Mouse (Mus musculus) urinary bladder, postnatal 36 days (tissue): Measurements from ENCODE around the gene Spcs1.

ENCODE experiments used
- DNase-seq, 2 experiments: peaks; one replicate each; pipeline ENCODE4 v3.0.0; 2022; ENCODE audit warnings: low spot score in 2 of 2, mixed read lengths in 1 of 2

Gene Spcs1

DNA sequence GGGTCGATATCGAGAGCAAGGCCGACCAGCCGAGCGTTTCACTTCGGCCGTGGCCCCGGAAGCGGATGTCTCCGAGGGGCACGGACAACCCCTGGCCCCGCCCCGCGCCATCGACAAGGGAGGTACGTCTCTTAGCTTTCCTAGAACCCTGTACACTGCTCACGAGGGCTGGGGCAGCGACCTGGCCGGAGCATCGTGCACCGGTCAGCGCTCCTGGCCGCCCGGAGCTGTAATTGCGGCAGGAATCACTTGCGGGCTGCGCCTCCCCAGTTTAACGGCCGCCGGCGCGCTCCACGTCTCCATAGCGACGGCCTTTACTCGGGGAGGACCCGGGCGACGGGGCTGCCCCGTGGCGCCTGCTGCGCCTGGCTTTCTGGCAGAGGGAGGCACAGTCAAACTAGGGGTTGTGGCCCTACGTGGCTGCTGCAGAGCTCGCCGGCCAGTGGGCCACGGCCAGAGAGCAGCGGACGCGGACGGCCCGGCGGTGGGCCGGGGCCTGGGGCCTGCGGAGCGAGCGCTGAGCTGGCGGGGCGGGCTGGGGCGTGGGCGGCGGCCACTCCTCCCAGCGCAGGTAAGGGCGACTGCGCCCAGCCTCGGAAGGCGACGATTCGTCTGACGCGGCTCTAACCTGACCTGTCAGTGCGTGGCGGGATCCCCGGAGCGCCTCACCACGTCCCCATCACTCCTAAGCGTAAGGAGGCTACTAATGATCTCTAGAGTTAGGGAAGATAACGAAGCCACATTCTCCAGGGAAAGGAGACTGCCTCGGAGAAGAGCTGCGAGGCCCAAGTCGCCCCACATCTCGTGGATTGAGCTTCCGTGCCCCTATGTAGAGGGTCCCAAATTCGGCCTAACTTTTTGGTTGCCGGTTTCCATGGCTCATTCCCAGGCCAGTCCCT is at the start of gene Spcs1, which contains the start of gene Glt8d1:
TSS of gene Spcs1 (minus strand) at position 366 of the 899 bp plus-strand sequence.
TSS of gene Glt8d1 (plus strand) at position 94 of the 899 bp plus-strand sequence.
- peak; percentile 87 to 88 for DNase-seq

DNA sequence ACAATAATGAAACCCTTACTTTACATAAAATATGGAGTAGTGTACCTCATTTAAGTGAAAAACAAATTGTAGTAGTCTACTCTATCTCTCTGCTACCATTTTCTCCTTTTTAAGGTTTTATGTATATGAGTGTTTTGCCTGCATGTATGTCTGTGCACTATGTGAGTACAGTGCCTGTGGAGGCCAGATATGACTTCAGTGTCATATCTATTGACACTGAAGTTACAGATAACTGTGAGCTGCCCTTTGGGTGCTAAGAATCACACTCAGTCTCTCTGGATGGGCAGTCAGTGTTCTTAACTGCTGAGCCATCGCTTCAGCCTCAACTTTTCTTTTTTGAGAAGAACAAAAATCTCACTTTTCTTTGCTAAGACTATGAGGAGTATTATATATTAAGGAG is 44.3 kb upstream of the Spcs1 start:
- DNase-seq = no peak

DNA sequence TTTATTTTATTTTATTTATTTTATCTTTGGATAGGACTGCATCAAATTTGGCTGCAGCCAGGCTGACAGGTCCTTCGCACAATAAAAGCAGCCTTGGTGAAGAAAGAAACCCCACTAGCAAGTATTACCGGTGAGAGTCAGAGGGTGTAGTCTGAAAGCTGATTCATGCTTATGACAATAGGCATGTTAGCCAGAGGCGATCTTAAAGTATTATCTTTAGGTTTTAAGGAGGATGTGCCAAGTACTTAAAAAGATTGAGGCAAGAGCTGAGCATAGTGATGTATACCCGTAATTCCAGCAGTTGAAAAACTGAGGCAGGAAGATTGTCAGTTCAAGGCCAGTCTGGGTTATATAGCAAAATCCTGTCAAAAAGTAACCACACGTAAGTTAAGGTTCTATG is 43.8 kb upstream of the Spcs1 start:
- no peak for DNase-seq

DNA sequence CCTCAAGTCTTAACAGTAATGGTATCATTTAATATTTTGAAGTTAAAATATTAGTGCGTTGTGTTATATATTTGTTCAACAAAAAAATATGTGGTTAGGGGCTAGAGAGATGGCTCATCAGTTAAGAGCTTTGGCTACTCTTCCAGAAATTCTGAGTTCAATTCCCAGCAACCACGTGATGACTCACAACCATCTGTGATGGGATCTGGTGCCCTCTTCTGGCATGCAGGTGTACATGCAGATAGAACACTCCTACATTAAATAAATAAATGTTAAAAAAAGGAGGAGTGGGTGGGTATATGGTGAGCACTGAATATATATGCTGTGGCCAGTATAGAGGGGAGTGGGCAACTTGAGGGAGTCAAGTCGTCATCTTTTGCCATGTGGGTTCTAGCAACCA is 24.3 kb upstream of the Spcs1 start:
- no peak for DNase-seq

DNA sequence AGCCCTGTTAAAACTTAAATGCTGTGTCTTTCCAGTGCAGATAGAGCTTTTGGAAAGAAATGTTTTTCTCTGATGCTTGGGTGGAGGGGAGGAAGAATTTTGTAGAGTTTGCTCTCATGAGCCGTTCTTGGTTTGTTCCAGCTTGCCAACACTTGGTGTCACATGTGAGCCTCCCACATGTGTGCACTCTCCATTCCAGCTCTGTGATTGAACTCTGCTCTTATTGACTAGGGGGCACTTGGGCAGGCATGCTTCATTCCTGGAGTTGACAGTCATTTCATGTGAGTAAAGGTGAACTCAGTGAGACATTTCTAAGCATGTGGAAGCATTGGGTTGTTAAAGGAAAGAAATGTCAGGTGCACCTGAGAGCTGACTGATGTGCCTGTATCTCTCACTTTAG is 21.1 kb upstream of the Spcs1 start:
- no peak for DNase-seq

DNA sequence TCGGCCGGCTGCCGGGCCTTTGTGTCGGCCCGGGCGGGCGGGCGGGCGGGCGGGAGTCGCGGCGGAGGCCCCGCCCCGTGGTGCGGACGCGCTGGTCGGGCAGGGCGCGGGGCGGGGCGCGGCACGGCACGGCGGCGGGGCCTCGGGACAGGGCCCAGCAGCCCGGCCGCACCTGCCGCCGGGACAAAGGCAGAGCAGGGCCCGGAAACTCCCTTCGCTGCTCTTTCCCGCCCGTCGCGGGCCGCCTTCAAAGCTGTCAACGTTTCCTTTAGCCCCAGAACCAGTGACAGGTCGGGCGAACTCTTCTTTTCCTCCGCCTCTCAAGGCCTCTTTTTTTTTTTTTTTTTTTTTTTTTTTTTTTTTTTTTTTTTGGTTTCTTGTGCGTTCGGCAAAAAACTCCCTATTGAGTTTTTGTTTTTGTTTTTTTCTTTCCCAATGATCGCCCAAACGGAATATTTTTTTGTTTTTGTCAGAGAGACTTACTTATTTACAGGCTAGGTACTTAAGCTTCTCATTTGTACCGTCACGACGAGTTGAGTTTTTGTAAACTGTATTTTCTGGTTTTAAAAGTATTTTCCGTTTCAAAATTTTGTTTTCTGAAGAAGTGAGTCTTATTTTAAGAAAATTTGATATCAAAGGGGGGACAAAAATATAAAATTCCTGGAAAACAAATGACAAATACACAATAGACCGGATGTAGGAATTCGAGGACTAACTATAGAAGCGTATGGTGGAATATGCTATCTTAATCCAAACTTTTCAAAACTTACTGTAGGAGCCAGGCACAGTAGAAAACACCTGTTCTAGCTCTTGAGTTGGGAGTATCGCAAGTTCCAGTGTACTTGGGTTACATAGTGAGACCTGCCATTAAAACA is 18.1 kb upstream of the Spcs1 start:
- DNase-seq = peak in 1 of 2 experiments; percentile 72

DNA sequence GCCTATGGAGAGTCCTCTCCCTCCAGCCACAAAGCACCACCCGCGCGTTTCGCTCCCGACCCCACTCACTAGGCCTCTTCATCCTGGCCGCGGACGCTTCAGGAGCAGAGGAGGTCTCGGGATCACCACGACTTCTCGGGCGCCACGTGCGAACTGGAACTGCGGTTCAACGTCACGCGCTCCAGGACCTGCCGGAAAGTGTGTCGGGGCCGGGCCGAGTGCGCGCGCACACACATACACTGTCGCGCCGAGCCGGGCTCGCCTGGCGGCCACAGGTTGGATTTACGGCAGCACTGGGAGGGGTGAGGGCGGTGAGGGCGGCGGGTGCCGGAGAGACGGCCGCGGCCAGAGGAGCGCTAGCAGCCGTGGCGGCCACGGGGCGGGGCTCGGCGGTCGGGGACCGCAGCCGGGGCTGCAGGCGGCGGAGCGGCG is 17.4 kb upstream of the Spcs1 start, which contains the start of the genes Pbrm1 and Gnl3:
TSS of gene Pbrm1 (plus strand) at position 279 of the 432 bp plus-strand sequence.
TSS of gene Gnl3 (minus strand) at position 293 of the 432 bp plus-strand sequence.
- peak; percentile 92 to 97 for DNase-seq

DNA sequence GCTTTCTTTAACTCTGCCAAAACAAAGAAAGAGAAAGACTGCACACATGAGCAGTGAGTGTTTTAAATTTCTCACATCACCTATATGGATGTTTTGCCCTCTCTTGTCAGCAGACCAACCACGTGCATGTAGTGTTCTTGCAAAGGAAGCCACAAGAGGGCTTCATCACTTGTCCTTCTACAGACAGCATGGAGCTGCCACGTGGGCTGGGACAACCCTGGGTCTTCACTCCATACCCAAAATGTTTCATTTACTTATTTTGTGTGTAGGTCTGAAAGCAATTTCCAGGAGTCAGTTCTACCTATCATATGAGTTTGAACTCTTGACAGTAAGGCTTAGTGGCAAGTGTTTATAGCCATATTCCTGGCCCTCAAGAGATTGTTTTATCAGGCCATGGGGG is 16.4 kb upstream of the Spcs1 start:
- DNase-seq = no peak

DNA sequence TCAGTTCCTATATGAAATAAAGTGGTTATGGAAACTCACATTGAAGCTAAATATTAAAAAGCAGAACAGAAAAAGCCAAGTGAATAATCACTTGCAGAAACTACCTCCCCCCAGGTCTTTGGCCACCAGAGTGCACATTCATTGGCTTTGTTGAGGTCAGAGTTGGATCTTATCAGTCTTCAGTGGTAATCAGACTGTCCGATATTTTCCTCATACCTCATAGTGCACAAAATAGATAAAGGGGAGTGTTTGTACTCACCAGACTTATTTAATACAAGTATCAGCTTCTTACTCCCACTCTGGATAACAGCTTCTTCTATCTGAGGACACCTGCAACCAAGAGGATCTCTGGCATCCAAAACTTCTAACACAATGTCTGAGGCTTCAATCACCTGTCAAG is 14.6 kb upstream of the Spcs1 start:
- DNase-seq = no peak

DNA sequence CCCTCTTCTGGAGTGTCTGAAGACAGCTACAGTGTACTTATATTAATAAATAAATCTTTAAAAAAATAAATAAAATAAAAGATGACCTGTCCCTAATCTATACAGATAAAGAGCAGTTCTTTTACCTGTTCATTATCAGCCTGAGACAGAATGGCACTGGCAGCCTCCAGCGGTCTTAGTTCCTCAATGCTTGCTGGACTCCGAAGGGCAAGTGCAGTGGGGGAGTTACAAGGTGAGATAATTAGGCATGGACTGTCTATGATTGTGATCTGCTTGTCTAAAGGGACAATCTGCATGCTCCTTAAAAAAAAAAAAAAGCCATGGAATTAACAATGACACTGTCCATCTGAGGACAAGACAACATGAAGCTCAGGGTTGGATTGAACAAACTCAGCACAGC is 12.5 kb upstream of the Spcs1 start:
- no peak for DNase-seq

DNA sequence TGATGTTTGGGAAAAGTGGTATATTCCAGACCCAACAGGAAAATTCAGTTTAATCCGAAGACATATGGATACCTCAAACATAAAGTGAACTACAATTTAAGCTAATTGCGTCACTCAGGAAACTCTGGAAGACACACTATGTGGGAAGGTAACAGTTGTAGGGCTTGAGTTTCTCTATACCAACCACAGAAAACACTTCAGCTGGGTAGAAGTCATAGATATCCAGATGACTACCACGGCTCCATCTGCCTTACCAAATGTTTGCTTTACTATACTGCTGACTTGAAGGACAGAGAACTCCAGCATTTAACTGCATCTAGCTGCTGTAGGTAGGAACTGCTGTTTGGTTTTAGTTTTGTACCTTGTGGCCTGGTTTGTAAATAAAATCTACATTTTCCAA is 10.1 kb upstream of the Spcs1 start:
- no peak for DNase-seq

DNA sequence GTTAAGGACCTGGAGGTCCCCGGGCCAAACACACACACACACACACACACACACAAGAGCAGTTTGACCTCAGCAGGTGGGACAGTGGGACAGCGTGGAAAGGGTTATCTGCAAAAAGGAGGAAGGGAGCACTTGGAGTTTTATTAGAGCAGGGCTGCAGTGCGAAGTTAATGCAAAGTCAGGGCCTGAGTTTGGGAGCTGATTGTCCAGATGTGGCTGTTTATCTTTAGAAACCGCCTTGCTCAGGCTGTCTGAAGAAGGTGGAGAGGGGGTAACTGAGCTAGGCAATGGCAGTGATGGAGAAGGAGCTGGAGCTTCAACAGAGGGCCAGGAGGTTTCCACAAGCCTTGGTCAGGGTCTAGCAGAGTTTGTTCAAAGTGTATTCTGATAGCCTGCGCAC is 5.3 kb upstream of the Spcs1 start:
- DNase-seq = no peak

DNA sequence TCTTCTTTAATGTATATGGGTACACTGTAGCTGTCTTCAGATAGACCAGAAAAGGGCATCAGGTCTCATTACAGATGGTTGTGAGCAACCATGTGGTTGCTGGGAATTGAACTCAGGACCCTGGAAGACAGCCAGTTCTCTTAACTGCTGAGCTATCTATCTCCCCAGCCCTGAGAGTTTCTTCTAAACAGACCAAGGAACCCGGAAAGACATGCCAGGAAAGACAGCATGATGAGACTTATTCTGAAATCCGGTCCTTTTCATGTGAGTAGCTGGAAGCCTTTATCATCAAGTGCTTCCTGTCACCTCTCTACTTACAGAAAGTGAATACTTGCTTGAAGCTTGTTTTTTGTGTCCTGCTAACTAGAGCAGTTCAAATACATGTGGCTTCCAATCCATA is 3.1 kb upstream of the Spcs1 start:
- DNase-seq = no peak

DNA sequence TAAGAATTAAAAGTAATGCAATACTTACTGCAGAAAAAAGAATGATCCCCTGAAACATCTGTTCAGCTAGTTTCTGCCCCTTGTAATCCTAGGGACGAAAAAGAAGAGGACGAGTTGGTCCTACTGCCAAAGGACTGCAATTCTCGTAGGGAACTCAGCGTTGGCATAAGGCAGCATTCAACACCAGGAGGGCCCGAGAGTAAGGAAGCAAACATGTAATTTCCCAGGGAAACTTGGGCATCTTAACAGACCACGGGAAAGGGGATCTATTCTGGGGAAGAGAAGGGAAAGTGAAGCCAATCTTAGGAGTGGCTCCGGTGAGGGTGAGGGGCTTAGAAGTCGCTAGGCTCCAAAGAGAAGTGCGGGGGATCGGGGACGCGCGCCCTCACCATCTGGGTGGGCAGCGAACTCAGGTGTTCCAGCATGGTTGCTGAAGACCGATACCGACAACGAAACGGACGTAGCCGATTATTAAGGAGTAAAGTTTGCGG is 611 bp downstream of the Spcs1 start:
- DNase-seq = no peak

DNA sequence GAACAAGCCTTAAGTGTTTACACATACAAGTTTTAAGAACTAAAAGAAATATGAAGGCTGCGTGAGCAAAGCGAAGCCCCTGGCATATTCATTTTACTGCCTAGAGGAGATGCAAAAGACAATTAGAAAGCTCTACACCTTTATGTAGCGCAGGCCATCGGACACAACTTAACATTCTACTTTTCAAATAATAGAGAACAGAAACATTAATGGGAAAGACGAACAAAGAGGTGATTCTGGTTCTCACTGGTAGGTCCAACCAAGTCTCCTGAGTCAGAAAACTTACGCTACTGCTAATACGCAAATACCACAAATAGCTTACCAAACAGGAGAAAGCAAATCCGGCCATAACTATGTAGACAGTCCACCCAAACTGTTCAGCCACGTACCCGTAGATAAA is 1.1 kb downstream of the Spcs1 start:
- no peak for DNase-seq

DNA sequence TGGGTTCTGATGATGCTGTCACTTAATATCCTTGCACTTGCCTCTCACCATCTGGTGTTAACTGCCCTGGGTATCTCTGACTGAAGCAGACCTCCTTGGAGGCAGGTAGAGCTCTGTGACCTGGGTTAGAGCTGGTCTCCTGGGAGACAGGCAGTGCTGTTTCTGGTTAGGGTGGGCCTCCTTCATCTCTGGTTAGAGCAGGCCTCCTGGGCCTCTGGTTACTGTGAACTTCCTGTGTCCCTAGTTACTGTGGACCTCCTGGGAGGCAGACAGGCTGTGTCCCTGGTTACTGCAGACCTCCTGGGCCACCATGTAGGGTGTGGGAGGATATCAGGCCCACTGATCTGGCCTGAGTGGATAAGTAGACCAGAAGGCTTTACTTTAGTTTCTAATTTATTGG is 5.1 kb downstream of the Spcs1 start:
- DNase-seq = no peak

DNA sequence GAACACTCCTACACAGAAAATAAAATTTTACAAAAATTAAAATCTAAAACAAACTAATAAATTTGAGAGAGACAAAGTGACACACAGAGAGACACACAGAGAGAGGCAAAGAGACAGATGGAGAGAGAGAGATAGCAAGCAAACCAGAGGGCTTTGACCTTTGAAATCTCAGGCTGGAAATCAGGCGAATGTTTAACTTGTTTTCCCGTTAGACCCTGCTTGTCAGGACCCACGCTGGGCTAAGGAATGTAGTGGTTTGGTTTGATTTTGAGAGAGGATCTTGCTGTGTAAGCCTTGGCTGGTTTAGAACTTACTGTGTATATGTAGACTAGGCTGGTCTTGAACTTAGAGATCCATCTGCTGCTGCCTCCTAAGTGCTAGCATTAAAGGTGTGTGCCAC is 25.2 kb downstream of the Spcs1 start:
- DNase-seq = no peak

DNA sequence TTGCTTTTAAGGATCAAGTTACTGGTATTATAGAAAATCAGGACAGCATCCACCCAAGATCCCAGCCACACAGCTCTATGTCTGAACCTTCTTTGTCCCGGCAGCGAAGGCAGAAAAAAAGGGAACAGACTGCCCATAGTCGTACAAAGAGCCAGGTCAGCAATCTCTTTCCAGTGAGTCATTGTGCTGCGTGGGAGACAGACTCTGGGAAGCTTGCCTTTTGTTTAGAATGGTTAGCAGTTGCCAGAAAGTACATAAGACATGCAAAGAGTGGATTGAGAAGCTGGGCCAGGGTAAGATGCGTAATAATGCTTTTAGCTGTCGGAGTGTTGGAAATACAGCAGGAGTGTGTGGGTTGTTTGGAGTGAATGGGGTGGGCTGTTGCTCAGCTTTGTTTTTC is 27.3 kb downstream of the Spcs1 start:
- DNase-seq = peak; percentile 24 to 42

DNA sequence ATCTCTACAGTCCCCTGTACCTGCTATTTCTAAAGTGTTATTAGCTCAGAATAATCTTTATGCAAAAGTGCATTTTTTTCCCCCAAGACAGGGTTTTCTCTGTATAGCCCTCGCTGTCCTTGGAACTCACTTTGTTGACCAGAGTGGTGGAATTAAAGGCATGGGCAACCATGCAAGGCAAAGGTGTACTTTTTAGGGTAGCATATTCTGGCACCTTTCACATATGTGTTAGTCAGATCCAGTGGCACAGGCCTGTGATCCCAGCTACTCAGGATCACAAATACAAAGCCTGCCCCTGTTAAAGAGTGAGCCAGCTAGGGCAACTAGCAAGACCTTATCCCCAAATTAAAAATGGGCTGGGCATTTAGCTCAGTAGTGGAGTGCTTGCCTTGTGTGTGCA is 41.1 kb downstream of the Spcs1 start:
- no peak for DNase-seq

DNA sequence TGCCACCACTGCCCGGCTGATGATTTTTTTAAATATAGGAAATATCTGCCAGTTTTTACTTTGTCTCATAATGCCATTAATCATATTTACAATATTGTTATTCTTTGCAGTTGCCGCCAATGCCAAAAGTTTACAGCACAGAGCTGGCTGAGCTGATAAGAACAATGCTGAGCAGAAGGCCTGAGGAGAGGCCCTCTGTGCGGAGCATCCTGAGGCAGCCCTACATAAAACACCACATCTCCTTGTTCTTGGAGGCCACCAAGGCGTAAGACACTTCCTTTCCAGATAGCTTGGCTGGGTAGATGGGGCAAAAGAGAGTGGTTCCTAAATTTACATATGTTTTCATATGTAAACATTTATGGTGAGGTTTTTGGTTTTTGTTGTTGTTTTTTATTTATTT is 42.4 kb downstream of the Spcs1 start:
- DNase-seq = no peak

DNA sequence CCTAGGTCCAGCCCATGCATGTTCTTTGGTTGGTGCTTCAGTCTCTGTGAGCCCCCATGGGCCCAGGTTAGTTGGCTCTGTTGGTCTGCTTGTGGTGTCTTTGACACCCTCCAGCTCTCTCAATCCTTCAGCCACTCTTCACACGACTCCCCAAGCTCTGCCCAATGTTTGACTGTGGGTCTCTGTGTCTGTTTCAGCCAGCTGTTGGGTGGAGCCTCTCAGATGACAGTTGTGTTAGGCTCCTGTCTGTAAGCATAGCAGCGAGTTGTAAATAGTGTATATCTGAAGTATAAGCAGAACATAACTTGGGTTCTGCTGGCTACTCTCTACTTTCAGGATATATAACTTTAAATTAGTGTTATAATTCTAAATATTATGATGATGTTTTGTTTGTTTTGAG is 43.0 kb downstream of the Spcs1 start:
- no peak for DNase-seq

DNA sequence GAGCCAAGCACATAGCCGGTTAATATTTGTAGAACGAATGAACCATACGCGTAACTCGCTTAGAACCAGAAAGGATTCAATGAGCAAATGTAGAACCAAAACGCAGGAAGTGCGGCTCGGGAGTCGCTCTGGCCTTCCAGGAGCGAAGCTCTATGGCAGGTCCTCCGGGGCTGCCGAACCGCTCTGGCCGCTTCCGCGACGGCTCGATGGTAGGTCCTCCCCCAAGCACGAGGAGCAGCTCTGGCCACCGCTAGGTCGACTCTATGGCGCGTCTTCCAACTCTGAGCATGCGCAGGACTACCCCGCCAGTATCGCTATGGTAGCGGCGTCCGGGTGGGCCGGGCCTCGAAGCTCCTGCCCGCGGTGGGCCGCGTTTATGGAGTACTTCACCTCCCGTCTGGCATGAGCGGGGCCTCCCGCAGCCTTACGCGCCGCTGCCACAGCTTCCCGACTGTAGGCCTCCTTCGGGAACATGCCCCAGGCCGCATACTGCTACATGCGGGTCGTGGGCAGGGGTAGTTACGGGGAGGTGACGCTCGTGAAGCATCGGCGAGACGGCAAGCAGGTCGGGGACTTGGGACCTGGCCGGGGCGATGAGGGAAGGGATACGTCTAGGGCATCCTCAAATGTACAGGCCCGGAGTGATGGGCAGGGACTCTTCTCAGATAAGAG is 50.2 kb downstream of the Spcs1 start, which contains the start of gene Nek4:
TSS of gene Nek4 (plus strand) at position 224 of the 672 bp plus-strand sequence.
- DNase-seq = peak; percentile 90 to 96
